Mouse (Mus musculus) heart, embryonic 10.5 days (tissue): ENCODE results near the gene Fancg. TPM values are rescaled to one million over a fixed set of nuclear protein-coding genes. Genes with fewer than 3 reads are reported as not detected.

Source experiments
- DNase-seq: peaks from one replicate; pipeline ENCODE4 v3.0.0-alpha.2; 2017; ENCODE audit warnings: low spot score
- H3K27ac ChIP-seq: fragments of 300-500 bp; sonication (generic); 2 replicates; pipeline ENCODE4 v1.5.1; 2016; ENCODE audit warnings: mild to moderate bottlenecking
- H3K27me3 ChIP-seq: fragments of 300-500 bp; sonication (generic); 2 replicates; pipeline ENCODE4 v1.6.1; 2016; ENCODE audit warnings: mild to moderate bottlenecking; ENCODE audit not compliant: poor library complexity, insufficient read depth, severe bottlenecking
- H3K36me3 ChIP-seq: fragments of 300-500 bp; sonication (generic); 2 replicates; pipeline ENCODE4 v1.6.1; 2016; ENCODE audit warnings: mild to moderate bottlenecking, moderate library complexity
- H3K4me1 ChIP-seq: fragments of 300-500 bp; sonication (generic); 2 replicates; pipeline ENCODE4 v1.6.1; 2016; ENCODE audit warnings: mild to moderate bottlenecking
- H3K4me3 ChIP-seq: fragments of 300-500 bp; sonication (generic); 2 replicates; pipeline ENCODE4 v1.5.1; 2016; ENCODE audit warnings: mild to moderate bottlenecking, moderate library complexity
- H3K9me3 ChIP-seq: fragments of 300-500 bp; sonication (generic); 2 replicates; pipeline ENCODE4 v1.6.1; 2016; ENCODE audit warnings: mild to moderate bottlenecking, moderate library complexity
- WGBS: fragments of 180-500 bp; shearing (Covaris S2); methylation state at CpG from one replicate; pipeline ENCODE4 v1.1.7; 2016; 5-methylcytosine and 5-hydroxymethylcytosine counted together
- polyA plus RNA-seq: library from polyadenylated mRNA; unstranded; fragments of >200 nt; fragmentation: Nextera tagmentation; extraction: Ambion mirVana; gene quantifications from 2 replicates; pipeline ENCODE4 v1.2.1, GENCODE M21; 2016

The Fancg gene
- 13.9 and 18.0 TPM in 2 replicates for polyA plus RNA-seq

GRCm38 (mm10) chr4:43010161-43011038 is at the start of gene Fancg:
TSS of gene Fancg (minus strand) at chr4:43010506.
- peak; percentile 96 for DNase-seq
- H3K27ac ChIP-seq = peak within 1 kb of the TSS; percentile 89
- WGBS = 2% methylated on average over 37 of the region's 37 CpGs
- no peaks in the 10 kb centered on the region for H3K9me3 ChIP-seq
- 0 out of 2 replicates have a peak, but pooled peaks cover 10% of the 10 kb centered on the region for H3K36me3 ChIP-seq
- peak within 1 kb of the TSS; percentile 76 for H3K4me3 ChIP-seq
- H3K4me1 ChIP-seq = peaks cover 21% of the 10 kb centered on the region
- no peaks in the 10 kb centered on the region for H3K27me3 ChIP-seq

DNA sequence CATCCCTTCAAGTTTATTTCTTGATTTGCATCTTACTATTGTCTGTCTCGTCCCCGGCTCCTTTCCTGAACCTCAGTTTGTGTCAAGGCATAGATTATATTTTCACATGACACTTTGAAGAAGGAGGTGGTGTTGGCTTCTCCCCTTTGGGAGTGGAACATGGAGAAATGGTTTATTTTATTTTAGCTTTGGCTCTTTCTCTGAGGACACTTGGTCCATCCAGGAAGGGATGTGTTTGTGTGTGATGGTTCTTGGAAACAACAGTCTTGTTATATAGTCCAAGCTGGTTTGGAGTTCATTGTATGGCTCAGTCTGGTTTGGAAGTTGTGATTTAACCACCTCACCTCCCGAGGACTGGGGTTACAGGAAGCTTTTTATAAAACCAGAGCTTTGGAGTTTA is 49.4 kb upstream of the Fancg start:
- 44% methylated on average over 3 of the region's 3 CpGs for WGBS
- Histone ChIP-seq H3K4me1 (peaks cover 6% of the 10 kb centered on the region), H3K4me3 (peak overlapping the region; percentile 77), H3K27ac (peak overlapping the region; percentile 93), H3K27me3 (peaks cover 16% of the 10 kb centered on the region; the same call in 1 of the 2 replicates), H3K36me3 (no peaks in the 10 kb centered on the region), H3K9me3 (no peaks in the 10 kb centered on the region)
- no peak for DNase-seq

DNA sequence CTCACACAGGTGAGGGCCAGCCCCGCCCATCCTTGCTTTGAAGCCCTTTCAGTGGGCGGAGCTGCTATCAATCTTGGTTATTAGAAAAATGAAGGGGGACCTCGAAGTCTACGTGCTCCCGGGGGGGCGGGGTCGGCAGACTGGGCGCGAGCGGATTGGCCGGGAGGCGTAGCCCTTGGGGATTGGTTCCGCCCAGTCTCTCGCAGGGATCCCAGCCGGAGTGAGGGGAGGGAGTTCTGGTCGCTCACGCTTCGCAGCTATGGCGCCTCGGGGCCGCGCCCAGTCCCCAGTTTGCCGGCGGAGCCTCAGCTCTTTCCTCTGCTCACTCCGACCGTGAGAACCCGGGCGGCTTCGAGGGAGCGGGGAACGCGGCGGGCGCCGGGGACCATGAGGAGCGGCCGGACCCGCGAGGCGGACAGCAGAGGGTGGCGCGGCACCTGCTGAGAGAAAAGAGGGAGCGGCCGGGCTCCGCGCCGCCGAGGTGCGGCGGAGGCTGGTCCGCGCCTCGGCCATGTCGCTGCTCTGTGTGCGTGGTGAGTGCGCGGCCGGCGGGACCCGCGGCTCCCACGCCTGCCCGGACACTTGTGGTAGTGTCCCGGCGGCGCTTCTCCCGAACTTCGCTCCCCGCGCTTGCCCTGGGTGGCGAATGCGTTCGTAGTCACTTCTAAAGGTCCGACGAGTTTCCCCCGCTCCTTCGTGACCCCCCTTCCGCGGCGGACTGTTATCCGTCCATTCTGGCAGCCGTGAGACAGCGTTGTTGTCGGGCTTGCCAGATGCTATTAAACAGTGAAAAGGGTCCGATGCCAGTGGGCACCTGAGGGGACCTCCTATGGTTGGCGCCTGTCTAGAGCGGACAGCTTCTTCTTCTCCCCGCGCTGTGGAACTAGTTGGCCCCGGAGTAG is 48.7 kb upstream of the Fancg start, which contains the start of gene Unc13b:
Gene Unc13b (plus strand): TSS at position 201 of the 902 bp plus-strand sequence.
- Histone ChIP-seq H3K9me3 (no peaks in the 10 kb centered on the region), H3K27me3 (peaks cover 16% of the 10 kb centered on the region; the same call in 1 of the 2 replicates), H3K27ac (peak within 1 kb of the TSS; percentile 93), H3K4me3 (peak within 1 kb of the TSS; percentile 77), H3K4me1 (peaks cover 6% of the 10 kb centered on the region), H3K36me3 (no peaks in the 10 kb centered on the region)
- DNase-seq = peak; percentile 98
- 1% methylated on average over 89 of the region's 90 CpGs for WGBS

GRCm38 (mm10) chr4:43058392-43058752 is 48.1 kb upstream of the Fancg start:
- Histone ChIP-seq H3K4me1 (peaks cover 6% of the 10 kb centered on the region), H3K4me3 (peak overlapping the region; percentile 77), H3K36me3 (no peaks in the 10 kb centered on the region), H3K9me3 (no peaks in the 10 kb centered on the region), H3K27me3 (peaks cover 16% of the 10 kb centered on the region; the same call in 1 of the 2 replicates), H3K27ac (peak overlapping the region; percentile 93; the same call in 1 of the 2 replicates)
- 22% methylated on average over 8 of the region's 8 CpGs for WGBS
- DNase-seq = no peak

GRCm38 (mm10) chr4:43057654-43058053 is 47.3 kb upstream of the Fancg start:
- DNase-seq = no peak
- Histone ChIP-seq H3K9me3 (no peaks in the 10 kb centered on the region), H3K27ac (no peak overlapping the region), H3K36me3 (no peaks in the 10 kb centered on the region), H3K4me1 (peaks cover 6% of the 10 kb centered on the region), H3K4me3 (no peak overlapping the region), H3K27me3 (peaks cover 16% of the 10 kb centered on the region; the same call in 1 of the 2 replicates)
- WGBS = 88% methylated on average over 5 of the region's 5 CpGs

GRCm38 (mm10) chr4:43052627-43053026 is 42.3 kb upstream of the Fancg start:
- no peak overlapping the region for H3K27ac ChIP-seq
- no peak for DNase-seq
- WGBS = 9% methylated on average over 4 of the region's 4 CpGs

DNA sequence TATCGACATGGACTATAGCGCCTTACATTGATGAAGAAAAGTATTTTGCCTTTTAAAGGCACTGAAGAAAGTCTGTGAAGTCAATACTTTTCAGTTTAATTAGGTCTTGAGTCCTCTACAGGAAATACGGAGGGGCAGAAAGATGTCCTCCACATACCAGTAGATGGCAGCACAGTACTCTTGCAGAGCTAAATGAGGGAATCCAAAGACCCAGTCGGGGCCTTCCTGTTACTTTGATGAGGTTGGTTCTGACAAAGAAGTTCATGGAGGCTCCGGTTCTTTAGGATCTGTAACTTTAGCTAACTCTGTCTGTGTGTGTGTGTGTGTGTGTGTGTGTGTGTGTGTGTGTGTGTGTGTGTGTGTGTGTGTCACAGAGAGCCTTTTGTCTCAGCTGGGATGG is 36.9 kb upstream of the Fancg start:
- no peak overlapping the region for H3K4me3 ChIP-seq
- no peaks in the 10 kb centered on the region for H3K36me3 ChIP-seq
- peaks cover 33% of the 10 kb centered on the region for H3K4me1 ChIP-seq
- H3K27ac ChIP-seq = no peak overlapping the region
- DNase-seq = no peak
- no peaks in the 10 kb centered on the region for H3K27me3 ChIP-seq
- WGBS = 5% methylated on average over 5 of the region's 5 CpGs
- no peaks in the 10 kb centered on the region for H3K9me3 ChIP-seq

More at GRCm38 (mm10) chr4:43052627-43053026, 42.3 kb upstream of the Fancg start:
- no peaks in the 10 kb centered on the region for H3K9me3 ChIP-seq
- H3K4me3 ChIP-seq = no peak overlapping the region
- H3K27me3 ChIP-seq = no peaks in the 10 kb centered on the region
- H3K36me3 ChIP-seq = no peaks in the 10 kb centered on the region
- 0 out of 2 replicates have a peak, but pooled peaks cover 5% of the 10 kb centered on the region for H3K4me1 ChIP-seq

GRCm38 (mm10) chr4:43046607-43047006 is 36.3 kb upstream of the Fancg start:
- H3K27me3 ChIP-seq = no peaks in the 10 kb centered on the region
- H3K9me3 ChIP-seq = no peaks in the 10 kb centered on the region
- no peak overlapping the region for H3K27ac ChIP-seq
- H3K4me1 ChIP-seq = peaks cover 31% of the 10 kb centered on the region
- no peaks in the 10 kb centered on the region for H3K36me3 ChIP-seq
- 58% methylated on average over 5 of the region's 5 CpGs for WGBS
- peak overlapping the region; percentile 72; the same call in 1 of the 2 replicates for H3K4me3 ChIP-seq
- DNase-seq = no peak

DNA sequence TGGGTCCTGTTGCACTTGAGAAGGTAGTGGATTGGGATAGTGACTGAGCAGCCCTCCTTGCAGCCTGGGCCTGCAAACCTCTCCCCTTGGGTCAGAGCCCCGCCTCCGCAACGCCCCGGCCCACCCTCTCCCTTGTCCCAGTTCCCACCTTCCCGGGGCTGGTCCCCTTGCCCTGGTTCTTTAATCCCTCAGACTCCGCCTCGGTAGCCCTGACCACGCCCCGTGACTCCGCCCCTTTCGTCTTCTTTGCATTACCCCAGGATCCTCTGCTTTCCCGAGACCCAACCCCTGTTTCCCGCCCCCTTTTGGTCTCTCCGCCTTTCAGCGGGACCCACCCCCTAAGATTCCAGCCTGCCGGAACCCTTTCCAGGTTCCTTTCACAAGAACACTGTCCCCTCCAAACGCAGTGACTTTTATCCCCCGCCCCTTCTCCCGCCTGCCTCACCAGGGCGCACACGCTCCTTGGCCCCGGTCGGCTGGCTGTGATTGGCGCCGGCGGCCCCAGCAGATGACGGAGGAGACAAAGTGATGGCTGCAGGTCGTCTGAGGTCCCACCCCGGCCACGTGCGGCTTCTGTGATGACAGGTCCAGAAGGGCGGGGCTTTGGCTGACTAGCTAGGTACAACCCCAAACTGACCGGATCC is 35.5 kb upstream of the Fancg start, which contains the start of gene Fam214b:
Gene Fam214b (minus strand): TSS at position 562 of the 644 bp plus-strand sequence.
- Histone ChIP-seq H3K36me3 (no peaks in the 10 kb centered on the region), H3K9me3 (no peaks in the 10 kb centered on the region), H3K27ac (peak within 1 kb of the TSS; percentile 83), H3K4me3 (peak within 1 kb of the TSS; percentile 72), H3K4me1 (peaks cover 35% of the 10 kb centered on the region), H3K27me3 (no peaks in the 10 kb centered on the region)
- under 1% methylated on average over 33 of the region's 33 CpGs for WGBS
- DNase-seq = peak; percentile 99

DNA sequence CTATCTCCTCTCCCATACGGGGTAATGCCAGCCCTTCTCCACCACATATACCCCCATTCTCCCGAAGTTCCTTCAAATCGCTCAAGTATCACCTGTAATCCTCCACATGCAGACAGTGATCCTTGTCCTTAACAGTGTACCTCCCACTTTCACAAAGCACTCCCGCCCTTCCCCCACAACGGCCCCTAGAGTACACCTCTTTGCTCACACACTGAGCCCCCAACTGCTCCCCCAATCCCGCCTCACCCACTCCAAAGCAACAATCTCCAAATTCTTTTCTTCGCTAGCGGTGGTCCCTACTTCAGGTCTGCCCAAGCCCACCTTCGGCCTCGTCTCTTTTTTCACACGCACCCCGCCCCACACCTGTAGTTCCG is 35.0 kb upstream of the Fancg start:
- Histone ChIP-seq H3K36me3 (no peaks in the 10 kb centered on the region), H3K9me3 (no peaks in the 10 kb centered on the region), H3K4me3 (peak overlapping the region; percentile 72), H3K4me1 (peaks cover 40% of the 10 kb centered on the region), H3K27me3 (no peaks in the 10 kb centered on the region), H3K27ac (peak overlapping the region; percentile 83; the same call in 1 of the 2 replicates)
- DNase-seq = no peak
- WGBS = 11% methylated on average over 13 of the region's 13 CpGs

GRCm38 (mm10) chr4:43044673-43045072 is 34.4 kb upstream of the Fancg start:
- Histone ChIP-seq H3K36me3 (no peaks in the 10 kb centered on the region), H3K9me3 (no peaks in the 10 kb centered on the region), H3K27me3 (no peaks in the 10 kb centered on the region), H3K4me3 (peak overlapping the region; percentile 72), H3K4me1 (peaks cover 46% of the 10 kb centered on the region), H3K27ac (peak overlapping the region; percentile 68)
- DNase-seq = no peak
- WGBS = 34% methylated on average over 4 of the region's 4 CpGs
